Mouse (Mus musculus) cerebellum, adult 11 months (tissue): ENCODE data around the gene Dtd2.

ENCODE experiments used
- DNase-seq: peaks from one replicate; pipeline ENCODE4 v3.0.0; 2022

The Dtd2 gene

DNA sequence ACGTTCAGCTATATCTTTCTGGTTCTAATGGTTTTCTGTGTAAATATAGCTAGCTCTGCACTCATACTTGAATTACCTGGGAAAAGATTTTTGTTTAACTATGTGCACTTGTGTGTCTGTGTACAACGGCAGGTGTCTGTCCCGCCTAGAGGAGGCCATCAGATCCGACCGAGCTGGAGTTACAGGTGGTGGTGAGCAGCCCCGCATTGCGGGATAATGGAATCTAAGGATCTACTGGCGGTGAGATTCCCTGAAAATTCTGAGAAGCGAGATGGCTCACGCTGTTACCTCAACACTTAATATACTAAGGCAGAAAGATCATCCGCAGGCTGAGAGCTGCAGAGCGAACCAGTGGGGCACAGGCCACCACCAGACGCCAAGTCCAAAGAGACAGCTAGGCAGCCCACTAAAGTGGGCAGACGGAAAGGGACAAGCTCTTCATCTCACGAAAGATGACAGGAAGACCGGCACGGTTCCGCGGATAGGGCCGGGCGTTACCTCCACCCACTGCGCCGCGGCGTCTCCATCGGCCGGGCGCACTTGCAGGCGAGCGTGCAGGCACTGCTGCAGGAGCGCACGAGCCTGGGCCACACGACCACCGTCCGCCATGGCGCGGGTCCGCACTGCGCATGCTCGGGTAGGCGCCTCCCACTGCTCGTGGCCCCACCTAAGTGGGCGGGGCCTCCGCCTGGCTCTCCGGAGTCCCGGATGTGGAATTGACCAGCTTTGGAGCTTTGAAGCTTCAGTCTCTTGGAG is at the start of gene Dtd2:
TSS of gene Dtd2 (minus strand) at position 625 of the 756 bp plus-strand sequence.
- peak; percentile 93 for DNase-seq

DNA sequence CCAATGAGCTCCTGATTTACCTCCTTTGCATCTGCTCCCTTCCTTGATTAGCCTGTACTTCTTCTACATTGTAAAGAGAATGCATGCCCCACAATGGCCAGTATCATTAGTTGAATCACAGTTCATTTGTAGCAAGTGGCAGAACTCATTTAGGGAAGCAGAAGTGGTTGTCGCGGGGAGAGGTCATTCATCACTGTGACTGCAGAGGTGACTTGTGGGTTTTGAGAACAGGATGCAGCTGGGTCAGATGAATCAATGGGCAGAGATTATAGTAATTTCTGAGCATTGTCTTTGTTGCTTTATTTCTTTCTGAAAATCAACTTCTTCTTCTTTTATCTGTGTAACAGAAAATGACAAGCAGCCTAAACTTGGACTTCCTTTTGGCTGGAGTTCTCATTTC is 43.0 kb upstream of the Dtd2 start:
- DNase-seq = no peak

DNA sequence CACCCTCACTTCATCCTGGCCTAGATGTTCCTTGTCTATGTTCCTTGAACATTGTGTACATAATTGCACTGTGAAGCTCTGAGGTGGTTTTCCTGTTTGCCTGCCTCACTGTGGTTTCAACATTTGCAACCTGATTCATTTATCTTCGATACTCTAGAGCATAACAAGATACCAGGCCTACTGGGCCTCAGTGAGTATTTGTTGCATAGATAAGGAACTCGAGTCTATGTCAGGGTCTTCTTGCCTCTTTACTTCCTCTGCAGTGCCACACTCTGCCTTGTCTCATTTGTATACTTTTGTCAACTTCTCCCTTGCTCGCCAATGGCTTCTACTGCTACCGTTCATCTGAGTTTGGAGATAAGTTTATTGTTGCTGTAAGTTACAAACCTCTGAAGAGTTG is 40.1 kb upstream of the Dtd2 start:
- DNase-seq = no peak

DNA sequence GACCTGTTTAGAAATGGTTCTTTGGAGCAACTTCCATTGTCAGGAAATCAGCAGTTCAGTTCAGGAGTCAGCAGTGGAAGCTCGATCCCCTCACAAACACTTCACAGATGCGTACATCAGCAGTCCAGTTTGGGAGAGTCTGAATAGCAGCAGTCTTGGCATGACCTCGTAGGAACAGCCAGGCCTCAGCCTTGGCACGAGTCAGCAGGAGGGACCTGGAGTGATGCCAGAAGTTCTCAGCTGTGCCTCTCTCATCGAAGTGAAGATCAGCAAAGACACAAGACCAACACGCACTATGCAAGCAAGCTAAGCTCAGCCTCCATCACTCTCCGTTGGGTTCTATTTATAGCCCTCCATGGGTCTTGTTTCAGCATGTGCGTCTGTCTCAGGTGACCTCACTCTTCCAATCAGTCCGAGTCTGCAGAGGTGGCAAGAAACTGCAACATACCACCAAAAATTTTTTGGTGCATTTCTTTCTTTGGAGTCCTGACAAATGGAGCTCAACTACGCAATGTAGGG is 36.6 kb upstream of the Dtd2 start:
- DNase-seq = no peak

DNA sequence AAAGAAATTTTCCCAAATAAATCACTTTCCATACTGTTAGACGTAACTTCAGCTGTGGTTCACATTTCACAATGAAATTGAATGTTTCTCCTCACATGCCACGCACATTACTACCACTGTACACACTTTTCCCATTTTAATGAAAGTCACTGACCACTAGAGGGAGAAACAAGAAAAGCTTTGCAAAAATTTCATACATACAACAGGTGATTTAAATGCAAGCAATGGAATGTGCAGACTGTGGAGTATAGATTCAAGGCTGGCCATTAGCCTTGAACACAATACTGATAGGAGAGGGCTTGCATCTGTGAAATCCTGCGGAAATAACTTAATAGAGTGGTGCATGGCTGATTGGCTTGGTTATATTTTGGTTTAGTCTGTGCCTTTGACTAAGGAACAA is 32.1 kb upstream of the Dtd2 start:
- no peak for DNase-seq

DNA sequence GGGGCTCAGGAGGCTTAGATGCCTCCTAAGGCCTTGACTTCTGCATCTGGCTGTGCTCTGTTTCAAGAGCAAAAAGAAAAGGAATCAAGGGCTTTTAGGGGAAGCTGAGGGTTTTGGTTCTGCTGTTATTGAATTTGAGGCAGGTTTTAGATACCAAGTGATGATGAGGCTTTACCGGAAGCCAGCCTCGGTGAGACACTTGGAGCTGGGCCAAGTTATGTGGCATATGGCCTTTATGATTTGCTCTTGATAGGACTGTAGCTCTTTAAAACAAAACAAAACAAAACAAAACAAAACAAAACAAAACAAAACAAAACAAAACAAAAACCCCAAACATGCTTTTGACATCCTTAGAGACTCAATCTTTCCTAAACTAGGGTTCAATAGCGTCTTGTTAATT is 28.7 kb upstream of the Dtd2 start:
- no peak for DNase-seq

DNA sequence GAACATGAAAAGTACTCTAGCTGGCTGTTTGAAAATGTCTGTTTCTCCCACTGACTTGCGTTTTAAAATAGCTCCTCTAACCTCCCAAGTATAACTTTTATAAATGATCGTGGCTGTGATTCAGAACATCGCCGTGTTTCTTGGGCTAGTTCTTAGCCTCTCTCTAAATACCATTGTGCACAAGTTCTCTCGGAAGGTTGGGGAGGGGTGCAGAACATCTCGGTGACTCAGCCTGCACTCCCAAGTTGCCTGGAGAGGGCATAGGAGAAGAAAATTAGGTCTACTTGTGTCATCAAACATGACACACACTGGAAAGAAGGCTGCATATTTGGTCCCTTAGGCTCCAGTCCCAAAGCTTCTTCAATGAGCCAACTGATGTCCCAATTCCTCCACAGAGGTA is 26.0 kb upstream of the Dtd2 start:
- DNase-seq = no peak

DNA sequence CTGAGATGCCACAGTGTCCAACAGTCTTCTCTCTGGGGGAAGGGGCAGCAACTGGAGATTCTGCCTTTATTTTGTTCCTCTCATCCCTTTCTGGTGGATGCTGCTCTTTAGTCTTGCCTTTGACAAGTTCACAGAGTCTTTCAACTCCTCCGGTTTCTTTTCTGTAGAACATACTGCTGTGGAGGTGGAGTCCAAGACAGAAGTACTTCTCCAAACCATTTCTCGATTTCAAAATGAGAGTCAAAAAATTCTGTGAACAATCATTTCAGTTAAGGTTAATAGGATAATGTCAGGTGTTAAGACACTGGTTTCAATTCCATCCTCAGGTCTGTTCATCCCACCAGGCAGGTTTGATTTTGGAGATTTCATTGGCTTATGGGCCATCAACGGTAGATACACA is 21.7 kb upstream of the Dtd2 start, which contains the start of gene Gpr33:
TSS of gene Gpr33 (minus strand) at position 101 of the 400 bp plus-strand sequence.
- DNase-seq = no peak

DNA sequence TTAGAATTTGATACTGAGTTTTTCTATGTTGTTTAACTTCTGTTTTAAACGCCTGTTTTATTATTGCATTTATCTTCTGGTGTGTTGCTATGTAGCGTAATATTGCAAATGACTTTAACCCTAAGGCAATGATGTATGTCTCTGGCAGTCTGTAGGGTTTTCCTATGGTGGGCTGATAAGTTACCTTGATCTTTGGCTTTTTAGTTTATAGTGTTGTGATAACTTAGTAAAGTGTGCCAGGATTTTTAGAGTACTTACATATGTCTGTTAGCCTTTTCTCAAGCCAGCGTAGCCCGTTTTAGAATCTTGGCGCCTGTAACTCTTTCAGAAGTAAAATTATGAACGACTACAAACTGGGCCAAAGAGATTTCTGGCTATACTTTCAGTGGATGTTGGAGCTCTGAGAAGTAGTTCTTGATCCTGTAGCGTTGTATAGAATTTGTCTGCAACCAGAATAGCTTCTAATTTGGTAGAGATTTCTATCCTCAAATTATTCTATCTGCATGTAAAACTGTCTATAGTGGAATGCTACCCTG is 8.3 kb upstream of the Dtd2 start:
- no peak for DNase-seq

DNA sequence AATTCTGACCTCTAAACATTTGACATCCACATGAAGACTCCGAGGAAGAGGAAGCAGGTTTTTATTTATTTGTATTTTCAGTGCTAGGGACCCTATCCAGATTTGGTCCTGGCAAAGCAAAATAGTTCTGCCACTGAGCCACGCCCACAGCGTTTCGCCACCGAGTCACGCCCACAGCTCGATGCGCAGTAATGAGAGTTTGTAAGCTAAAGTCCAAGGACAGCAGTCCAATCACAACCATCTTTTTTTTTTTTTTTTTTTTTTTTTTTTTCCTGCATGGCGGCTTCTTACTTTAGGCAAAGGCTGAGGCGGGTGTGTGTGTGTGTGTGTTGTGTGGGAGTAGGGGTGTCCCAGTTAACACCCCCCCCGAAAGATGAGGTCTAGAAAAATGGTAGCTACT is 7.7 kb upstream of the Dtd2 start:
- DNase-seq = no peak

DNA sequence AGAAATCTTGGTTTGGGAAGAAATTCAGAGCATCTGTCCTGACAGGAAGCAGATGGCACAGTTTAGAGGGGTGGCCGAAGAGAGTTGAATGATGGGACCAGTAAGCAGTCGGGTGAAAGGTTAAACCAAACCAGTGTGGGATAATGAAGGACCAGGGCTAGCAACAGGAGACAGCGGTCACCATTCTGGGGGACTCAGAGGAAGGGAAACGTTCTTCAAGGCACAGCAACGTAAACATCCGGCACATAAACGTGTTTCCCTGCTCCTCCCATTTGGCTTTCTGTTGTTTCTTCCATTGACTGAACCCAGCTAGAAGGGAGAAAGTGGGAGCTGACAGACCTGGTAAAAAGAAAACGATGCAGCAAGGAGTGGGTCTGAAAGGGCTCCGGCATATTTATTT is 7.0 kb upstream of the Dtd2 start:
- DNase-seq = no peak

DNA sequence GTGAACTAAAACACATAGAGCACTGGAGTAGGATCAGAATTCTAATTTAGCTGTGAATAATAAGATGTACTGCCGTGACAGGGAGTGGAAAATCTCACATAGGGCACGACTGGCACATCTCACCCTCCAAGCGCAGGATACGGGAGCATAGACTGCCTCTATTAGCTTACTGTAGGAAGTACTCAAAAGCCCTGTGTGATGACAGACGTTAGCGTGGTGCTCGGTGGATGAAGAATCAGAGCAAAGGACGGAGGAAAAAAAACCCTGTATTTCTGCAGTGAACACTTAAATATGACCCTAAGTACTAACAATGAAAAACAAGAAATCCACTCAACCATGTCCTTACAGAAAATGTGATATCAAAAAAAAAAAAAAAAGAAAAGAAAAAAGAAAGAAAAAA is 5.9 kb upstream of the Dtd2 start:
- no peak for DNase-seq

DNA sequence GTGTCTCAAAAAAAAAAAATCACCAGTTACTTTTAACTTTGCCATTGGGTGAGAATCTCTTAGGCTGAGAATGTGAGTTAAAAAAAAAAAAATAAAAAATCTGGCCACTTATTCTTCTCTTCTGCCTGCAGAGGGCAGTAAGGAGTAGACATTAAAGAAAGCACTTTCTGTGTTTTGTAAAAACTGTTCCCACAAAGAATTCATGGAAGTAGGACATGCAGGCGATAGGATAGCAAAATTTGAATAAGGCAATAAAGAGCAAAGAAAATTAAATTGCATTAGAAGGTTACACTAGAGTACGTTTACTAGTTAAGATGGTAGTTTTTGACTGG is 4.3 kb upstream of the Dtd2 start:
- no peak for DNase-seq

DNA sequence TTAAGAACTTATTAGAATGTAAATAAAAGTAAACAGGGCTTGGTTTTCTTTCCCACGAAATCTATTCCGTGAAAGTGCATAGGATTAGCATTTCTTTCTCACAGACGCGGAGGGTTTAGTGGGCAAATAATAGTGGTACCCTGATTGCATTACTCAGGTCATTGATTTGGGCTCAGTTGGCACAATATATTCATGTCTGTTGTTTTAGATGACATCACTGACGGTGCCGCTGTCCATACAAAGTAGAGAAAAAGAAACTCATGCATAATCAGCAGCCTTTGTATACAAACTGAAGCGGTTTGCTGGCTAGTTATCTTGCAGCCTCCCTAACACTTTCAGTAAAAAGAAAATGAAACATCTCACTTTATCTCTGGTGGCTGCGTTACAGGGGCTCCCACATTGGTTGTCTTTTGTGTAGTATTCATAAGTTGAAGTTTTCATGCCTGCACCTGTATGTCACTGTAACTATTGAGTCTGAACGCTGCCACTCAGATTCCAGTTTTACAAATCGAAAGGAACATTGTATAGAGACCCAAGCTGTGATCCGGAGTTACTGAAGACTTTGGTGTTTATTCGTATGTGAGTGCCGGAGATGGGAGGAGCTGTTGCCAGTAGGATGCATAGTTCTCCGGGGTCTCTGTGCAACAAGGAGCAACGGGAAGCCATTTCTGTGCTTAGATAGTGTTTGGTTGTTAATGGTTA is 3.8 kb upstream of the Dtd2 start:
- DNase-seq = no peak

DNA sequence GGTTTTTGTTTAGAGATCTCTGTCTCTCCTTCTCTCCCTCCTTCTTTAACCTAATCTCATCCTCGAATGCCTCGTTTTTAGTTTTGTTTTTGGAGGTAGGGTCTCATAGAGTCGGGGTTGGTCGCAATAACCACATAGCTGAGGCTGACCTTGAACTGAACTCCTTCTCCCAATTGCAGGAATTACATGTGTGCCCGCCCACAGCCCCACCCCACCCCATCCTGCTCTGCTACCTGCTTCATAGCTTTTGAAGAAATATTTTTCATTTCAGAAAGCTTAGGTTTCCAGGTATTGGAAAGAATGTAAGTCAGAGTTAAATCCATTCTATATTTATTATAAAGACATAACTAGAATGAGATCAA is 313 bp upstream of the Dtd2 start:
- no peak for DNase-seq

DNA sequence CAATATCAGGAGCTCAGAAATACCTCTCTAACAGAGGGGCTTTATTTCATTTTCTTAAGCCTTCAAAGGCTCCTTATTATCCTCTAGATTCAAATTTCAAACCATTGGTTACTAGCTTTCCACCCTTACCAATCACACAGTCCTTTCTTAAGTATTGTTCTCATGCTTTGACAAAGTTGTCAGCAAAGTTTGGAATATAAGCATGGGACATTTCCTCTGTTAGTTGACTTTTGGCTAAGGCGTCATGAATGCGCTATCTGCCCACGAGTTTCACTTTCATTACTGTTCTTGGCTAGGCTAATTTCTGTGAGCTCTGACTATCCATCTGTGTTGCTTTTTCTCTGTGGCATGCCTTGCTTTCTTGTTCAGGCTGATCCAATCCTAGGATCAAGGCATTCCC is 3.6 kb downstream of the Dtd2 start:
- DNase-seq = no peak

DNA sequence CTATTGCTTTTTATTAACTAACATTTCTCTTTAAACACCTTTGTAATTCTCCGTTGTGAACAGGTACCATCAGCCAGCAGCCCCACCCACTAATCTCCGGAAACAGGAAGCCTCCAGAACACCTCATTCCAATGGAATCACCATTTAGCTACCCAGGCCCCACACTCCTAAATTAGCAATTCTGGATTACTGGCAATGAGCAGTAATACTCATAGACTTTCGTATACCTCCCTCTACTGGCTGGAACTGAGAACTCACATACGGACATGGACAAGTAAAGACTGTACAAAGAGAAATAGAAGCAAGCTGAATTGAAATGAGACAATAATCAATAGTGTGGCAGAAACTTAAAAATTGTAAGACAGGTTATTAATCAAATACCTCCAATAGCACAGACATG is 4.8 kb downstream of the Dtd2 start:
- DNase-seq = peak; percentile 56

DNA sequence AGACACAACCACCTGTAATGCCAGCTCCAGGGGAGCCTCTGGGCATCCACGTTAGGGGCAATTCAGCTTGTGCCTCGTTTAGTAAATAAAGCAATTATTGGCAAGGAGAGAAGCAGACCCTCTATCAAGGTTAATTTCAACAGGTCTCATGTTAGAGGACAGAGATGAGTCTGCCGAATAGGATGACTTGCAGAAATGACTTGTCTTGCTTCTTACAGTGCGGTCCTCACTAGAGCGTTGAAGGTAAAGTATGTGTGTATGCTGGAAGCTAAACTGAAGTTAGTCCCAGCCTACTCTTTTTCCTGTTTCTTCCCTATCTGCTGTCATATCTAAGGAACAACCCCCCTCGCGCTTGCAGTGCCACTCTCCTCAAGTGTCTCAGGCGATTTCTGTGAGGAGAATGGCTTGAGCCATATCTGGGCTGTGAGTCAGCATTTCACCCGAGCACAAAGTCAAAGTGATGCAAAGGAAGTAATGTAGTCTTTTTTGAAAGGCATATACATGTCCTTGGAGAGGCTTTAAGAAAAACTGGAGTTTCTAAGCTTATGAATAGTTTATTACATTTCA is 7.9 kb downstream of the Dtd2 start:
- no peak for DNase-seq

DNA sequence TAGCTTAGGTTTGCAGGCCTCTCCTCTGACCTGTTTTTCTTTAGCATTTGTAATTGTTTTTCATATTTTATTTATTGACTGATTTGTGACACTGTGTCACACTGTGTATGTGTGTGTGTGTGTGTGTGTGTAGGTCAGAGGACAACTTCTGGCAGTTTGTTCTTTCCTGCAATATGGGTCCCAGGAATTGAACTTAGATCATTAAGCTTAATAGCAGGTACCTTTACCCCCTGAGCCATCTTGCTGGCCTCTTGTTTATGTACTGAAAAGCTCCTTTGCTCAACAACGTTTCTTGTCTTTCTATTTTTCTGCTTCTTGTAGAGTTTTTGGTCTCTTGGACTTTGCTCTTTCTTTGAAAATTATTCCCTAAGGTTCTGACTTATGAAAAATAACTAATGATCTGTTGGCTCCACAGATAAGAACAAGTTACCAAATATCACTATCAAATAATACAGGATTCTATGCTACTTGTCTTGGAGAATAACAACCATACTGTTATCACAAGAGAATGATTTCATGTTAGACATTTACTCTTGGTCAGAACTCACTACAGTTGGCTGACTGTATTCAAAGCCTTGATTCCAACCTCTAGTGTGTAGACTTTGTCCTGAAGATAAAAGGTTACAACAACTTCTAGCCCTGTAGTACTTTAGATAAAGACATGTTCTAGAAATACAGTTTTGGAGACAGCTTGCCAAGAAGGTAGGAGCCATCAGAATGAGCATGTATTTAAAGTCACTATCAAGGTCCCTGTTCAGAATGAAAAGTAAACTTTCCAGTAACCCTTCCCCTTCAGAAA is 10.4 kb downstream of the Dtd2 start:
- no peak for DNase-seq

DNA sequence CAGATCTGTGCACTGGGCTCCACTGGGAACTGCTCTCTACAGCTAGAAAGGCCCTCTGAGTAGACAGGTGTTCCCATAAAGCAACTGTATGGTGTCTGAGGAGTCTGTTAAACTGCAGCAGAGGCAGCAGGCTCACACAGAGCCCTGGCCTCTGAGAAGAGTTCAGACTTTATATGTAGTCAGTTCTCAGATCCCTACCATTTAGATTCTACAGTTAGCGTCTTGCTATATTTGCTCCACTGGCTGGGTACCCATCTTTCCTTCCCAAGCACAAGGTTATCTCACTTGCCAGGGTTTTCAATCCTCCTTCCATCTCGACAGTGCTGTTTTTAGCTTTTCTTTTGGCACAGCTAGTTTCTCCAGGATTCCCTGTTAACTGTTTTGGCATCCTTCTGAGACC is 15.7 kb downstream of the Dtd2 start:
- no peak for DNase-seq

DNA sequence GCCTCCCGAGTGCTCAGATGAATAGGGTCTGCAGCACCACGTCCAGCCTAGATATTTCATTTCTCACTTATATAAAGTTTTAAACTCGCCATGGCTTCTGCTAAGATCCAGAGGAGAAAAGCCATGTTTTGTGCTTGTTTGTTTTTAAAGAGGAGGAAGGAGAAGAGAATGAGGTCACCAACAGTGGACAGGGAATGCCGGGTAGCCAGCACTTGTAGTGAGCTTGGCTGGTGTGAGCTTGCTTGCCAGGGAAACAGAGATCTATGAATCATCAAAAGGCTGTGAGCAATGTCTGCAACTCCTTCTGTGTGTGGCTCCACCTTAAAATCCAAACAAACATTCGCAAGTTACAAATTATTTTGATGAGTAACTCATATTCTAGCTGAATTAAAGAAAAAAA is 17.8 kb downstream of the Dtd2 start:
- DNase-seq = no peak

DNA sequence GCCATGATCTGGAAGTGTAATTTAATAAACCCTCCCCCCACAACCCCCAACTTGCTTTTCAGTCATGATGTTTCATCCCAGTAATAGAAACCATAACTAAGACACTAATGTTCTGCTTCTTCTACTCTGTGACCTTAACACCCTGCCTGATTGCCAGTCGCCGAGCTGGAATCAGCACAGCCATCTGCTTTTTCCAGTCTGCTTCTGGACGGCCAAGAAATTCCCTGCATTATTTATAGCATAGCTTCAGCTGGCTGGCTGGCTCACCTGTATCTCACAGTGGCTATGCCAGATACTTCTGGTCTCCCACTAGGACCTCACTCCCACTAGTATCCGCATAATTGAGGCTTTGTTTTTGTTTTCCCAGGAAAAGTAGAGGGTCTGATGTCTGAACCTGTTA is 20.5 kb downstream of the Dtd2 start:
- no peak for DNase-seq

DNA sequence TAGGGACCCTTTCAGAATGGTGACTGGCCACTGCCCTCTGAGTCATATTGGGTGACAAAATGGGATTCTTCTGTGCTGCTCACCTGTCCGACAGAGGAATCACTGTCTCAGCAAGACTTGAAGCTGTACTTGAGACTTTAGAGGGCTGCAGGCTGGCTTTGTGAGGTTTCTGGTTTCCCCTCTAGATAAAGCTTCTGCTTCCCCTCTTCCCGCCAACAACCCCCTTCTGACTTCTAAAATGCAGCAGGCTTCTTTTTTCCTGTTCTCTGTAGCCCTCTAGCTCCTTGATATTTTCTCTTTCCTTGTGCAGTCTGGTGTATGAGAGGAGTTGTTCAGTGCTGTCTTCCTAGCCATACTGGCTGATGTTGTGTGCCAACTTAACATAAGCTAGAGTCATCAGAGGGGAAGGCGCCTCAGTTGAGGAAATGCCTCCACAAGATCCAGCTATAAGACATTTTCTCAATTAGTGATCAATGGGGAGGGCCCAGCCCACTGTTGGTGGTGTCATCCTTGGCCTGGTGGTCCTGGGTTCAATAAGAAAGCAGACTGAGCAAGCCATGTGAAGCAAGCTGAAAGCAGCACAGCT is 21.0 kb downstream of the Dtd2 start:
- DNase-seq = no peak
